Mouse (Mus musculus) limb, embryonic 13.5 days (tissue): ENCODE measurements around the gene Grn. TPM values are rescaled to one million over a fixed set of nuclear protein-coding genes. Genes with fewer than 3 reads are reported as not detected.

Source experiments
- ATAC-seq: fragments of 200-750 bp; cut with Nextera tagmentation; 2 replicates; pipeline ENCODE4 v1.8.0; 2017; ENCODE audit warnings: low read depth, moderate number of reproducible peaks, moderate TSS enrichment; ENCODE audit not compliant: low FRiP score
- H3K27ac ChIP-seq: fragments of 300-500 bp; sonication (generic); 2 replicates; pipeline ENCODE4 v1.5.1; 2015; ENCODE audit warnings: inconsistent platforms, mild to moderate bottlenecking, moderate library complexity
- H3K27me3 ChIP-seq: fragments of 300-500 bp; sonication (generic); 2 replicates; pipeline ENCODE4 v1.6.1; 2015; ENCODE audit warnings: mild to moderate bottlenecking, inconsistent platforms
- H3K36me3 ChIP-seq: fragments of 300-500 bp; sonication (generic); 2 replicates; pipeline ENCODE4 v1.6.1; 2015; ENCODE audit warnings: inconsistent platforms, mild to moderate bottlenecking, moderate library complexity
- H3K4me1 ChIP-seq: fragments of 300-500 bp; sonication (generic); 2 replicates; pipeline ENCODE4 v1.6.1; 2015; ENCODE audit warnings: inconsistent platforms
- H3K4me2 ChIP-seq: fragments of 300-500 bp; sonication (generic); replicated peaks from 2 replicates; pipeline ENCODE4 v1.6.1; 2015; ENCODE audit warnings: inconsistent platforms, mild to moderate bottlenecking, moderate library complexity
- H3K4me3 ChIP-seq: fragments of 300-500 bp; sonication (generic); 2 replicates; pipeline ENCODE4 v1.5.1; 2015; ENCODE audit warnings: moderate library complexity, mild to moderate bottlenecking, inconsistent platforms
- H3K9ac ChIP-seq: fragments of 300-500 bp; sonication (generic); 2 replicates; pipeline ENCODE4 v1.6.1; 2015; ENCODE audit warnings: mild to moderate bottlenecking, inconsistent platforms
- H3K9me3 ChIP-seq: fragments of 300-500 bp; sonication (generic); 2 replicates; pipeline ENCODE4 v1.6.1; 2016; ENCODE audit warnings: inconsistent platforms
- WGBS: fragments of 180-500 bp; shearing (Covaris S2); methylation state at CpG from one replicate; pipeline ENCODE4 v1.1.7; 2015; 5-methylcytosine and 5-hydroxymethylcytosine counted together
- microRNA-seq: library from miRNA; unstranded; fragments of <30 nt; microRNA quantifications from one replicate; pipeline ENCODE4, GENCODE M21; 2016
- polyA plus RNA-seq: library from polyadenylated mRNA; unstranded; fragments of >200 nt; fragmentation: Nextera tagmentation; extraction: Ambion mirVana; gene quantifications from 2 replicates; pipeline ENCODE4 v1.2.1, GENCODE M21; 2015

The Grn gene
- polyA plus RNA-seq, 1 experiment from 2014 or later, result 149 TPM

GRCm38 (mm10) chr11:102479581-102479980, 49.5 kb downstream of the Grn start:
- H3K27ac ChIP-seq, result no peak overlapping the region
- H3K4me3 ChIP-seq, result no peak overlapping the region
- no peaks in the 10 kb centered on the region for H3K27me3 ChIP-seq
- 97% methylated on average over 23 of the region's 23 CpGs for WGBS
- no peak overlapping the region for H3K4me2 ChIP-seq
- no peaks in the 10 kb centered on the region for H3K4me1 ChIP-seq
- H3K9ac ChIP-seq, result no peak overlapping the region
- H3K36me3 ChIP-seq, result peaks cover 77% of the 10 kb centered on the region
- ATAC-seq, result no peak
- H3K9me3 ChIP-seq, result no peaks in the 10 kb centered on the region

- H3K4me2 ChIP-seq, result no peak overlapping the region
- no peaks in the 10 kb centered on the region for H3K27me3 ChIP-seq
- H3K4me3 ChIP-seq, result no peak overlapping the region
- no peak overlapping the region for H3K27ac ChIP-seq
- no peak for ATAC-seq
- 96% methylated on average over 15 of the region's 15 CpGs for WGBS
- peaks cover 78% of the 10 kb centered on the region for H3K36me3 ChIP-seq
- H3K9me3 ChIP-seq, result no peaks in the 10 kb centered on the region
- no peaks in the 10 kb centered on the region for H3K4me1 ChIP-seq
- H3K9ac ChIP-seq, result no peak overlapping the region
These were observed 50.0 kb downstream of the Grn start for GRCm38 (mm10) chr11:102480111-102480510.

GRCm38 (mm10) chr11:102480897-102481296, 50.8 kb downstream of the Grn start:
- no peak overlapping the region for H3K4me2 ChIP-seq
- no peak overlapping the region for H3K27ac ChIP-seq
- ATAC-seq, result no peak
- H3K9ac ChIP-seq, result no peak overlapping the region
- no peaks in the 10 kb centered on the region for H3K27me3 ChIP-seq
- H3K36me3 ChIP-seq, result peaks cover 79% of the 10 kb centered on the region
- H3K4me3 ChIP-seq, result no peak overlapping the region
- no peaks in the 10 kb centered on the region for H3K4me1 ChIP-seq
- no peaks in the 10 kb centered on the region for H3K9me3 ChIP-seq
- 95% methylated on average over 4 of the region's 4 CpGs for WGBS

- H3K9me3 ChIP-seq, result no peaks in the 10 kb centered on the region
- 93% methylated on average over 10 of the region's 10 CpGs for WGBS
- no peak overlapping the region for H3K4me2 ChIP-seq
- H3K27me3 ChIP-seq, result no peaks in the 10 kb centered on the region
- ATAC-seq, result no peak
- H3K27ac ChIP-seq, result no peak overlapping the region
- no peak overlapping the region for H3K4me3 ChIP-seq
- H3K36me3 ChIP-seq, result peaks cover 84% of the 10 kb centered on the region
- H3K4me1 ChIP-seq, result no peaks in the 10 kb centered on the region
- no peak overlapping the region for H3K9ac ChIP-seq
These were observed 51.7 kb downstream of the Grn start for GRCm38 (mm10) chr11:102481779-102482178.

Small RNA genes lying within 50 kb of the gene (microRNA-seq; reads per million reads assigned to microRNA genes)
- not detected for gene Mir6930

Other genes with a start within 250 kb of the Grn start
- 134 and 145 TPM in 2 replicates for gene Lsm12, start 245.0 kb upstream of the Grn start, polyA plus RNA-seq
- 35.6 and 36.1 TPM in 2 replicates for gene G6pc3, start 240.7 kb upstream of the Grn start, polyA plus RNA-seq
- gene Hdac5, start 200.1 kb upstream of the Grn start, polyA plus RNA-seq, result 61.9 and 68.6 TPM in 2 replicates
- gene BC030867, start 181.4 kb upstream of the Grn start, polyA plus RNA-seq, result 15.8 and 16.1 TPM in 2 replicates
- 0.22 TPM in 2 replicates for gene Asb16, start 161.6 kb upstream of the Grn start, polyA plus RNA-seq
- gene Tmub2, start 145.4 kb upstream of the Grn start, polyA plus RNA-seq, result 52.8 and 57.3 TPM in 2 replicates
- gene Atxn7l3, start 133.7 kb upstream of the Grn start, polyA plus RNA-seq, result 20.7 and 21.4 TPM in 2 replicates
- gene Ubtf, start 110.6 kb upstream of the Grn start, polyA plus RNA-seq, result 83.9 and 85.9 TPM in 2 replicates
- gene Slc4a1, start 64.1 kb upstream of the Grn start, polyA plus RNA-seq, result 7.2 and 11.7 TPM in 2 replicates
- gene Rundc3a, start 36.9 kb upstream of the Grn start, polyA plus RNA-seq, result 1.3 and 1.4 TPM in 2 replicates
- gene Slc25a39, start 22.4 kb upstream of the Grn start, polyA plus RNA-seq, result 173 and 180 TPM in 2 replicates
- 4.4 and 4.8 TPM in 2 replicates for gene Fam171a2, start 17.4 kb downstream of the Grn start, polyA plus RNA-seq
- gene Itga2b, start 39.8 kb downstream of the Grn start, polyA plus RNA-seq, result 4.4 and 6.1 TPM in 2 replicates
- gene Gpatch8, start 126.1 kb downstream of the Grn start, polyA plus RNA-seq, result 80.0 and 81.0 TPM in 2 replicates
- gene Gm11627, start 149.1 kb downstream of the Grn start, polyA plus RNA-seq, result 7.7 and 9.1 TPM in 2 replicates
- gene Fzd2, start 174.1 kb downstream of the Grn start, polyA plus RNA-seq, result 67.7 and 71.6 TPM in 2 replicates
- gene Meioc, start 233.4 kb downstream of the Grn start, polyA plus RNA-seq, result 0.97 and 1.1 TPM in 2 replicates